35 mouse cellular contexts compared by ENCODE assay signal in the genomic region with DNA sequence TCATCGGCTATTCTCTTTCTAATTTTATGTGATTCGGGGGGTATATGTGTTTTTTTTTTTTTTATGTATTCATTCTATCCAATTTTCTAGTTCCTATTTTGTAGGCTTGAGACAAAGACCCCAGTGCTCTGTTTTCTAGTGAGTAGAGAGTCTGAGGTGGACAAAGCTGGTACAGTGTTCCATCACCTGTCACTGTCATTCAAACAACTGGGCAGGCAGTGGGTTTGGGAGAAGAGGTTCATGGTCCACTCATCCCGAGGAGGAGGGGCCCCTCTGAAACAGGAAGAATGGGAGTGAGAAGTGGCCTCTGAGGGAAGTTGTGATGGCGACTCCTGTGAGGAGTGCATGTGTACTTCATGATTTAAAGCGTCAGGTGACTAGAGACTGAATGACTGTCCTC.
"Had no signal": no experiment of that assay in that cellular context is flagged by ENCODE, and none has a peak within 500 bp of the region (broad histone marks: within the 10 kb centered on the region; RNA-seq: fewer than 3 reads in every experiment).

No protein-coding gene starts in this region.

- DNase-seq: heart, postnatal 10 days; heart, postnatal 14 days; heart, postnatal 36 days; heart, postnatal 4 days; kidney, adult 11 months; kidney, adult 18-20 months; kidney, adult 2 months; kidney, adult 8-10 months; kidney, adult 9 months; kidney, postnatal 10 days; kidney, postnatal 14 days; kidney, postnatal 25 days; kidney, postnatal 36 days; kidney, postnatal 4 days; layer of hippocampus, adult 9-11 months; layer of hippocampus, postnatal 36 days had no signal

- ATAC-seq: hindbrain, embryonic 16.5 days; inflammation-experienced regulatory T-cells, adult 6 months; intestine, embryonic 15.5 days; intestine, embryonic 16.5 days; intestine, postnatal 0 days had no signal

- H3K9ac ChIP-seq: heart, embryonic 12.5 days; heart, embryonic 13.5 days; heart, embryonic 15.5 days; hindbrain, embryonic 12.5 days; hindbrain, embryonic 13.5 days; hindbrain, embryonic 14.5 days; hindbrain, embryonic 15.5 days; intestine, embryonic 15.5 days; kidney, embryonic 15.5 days had no signal

- H3K4me3 ChIP-seq: heart, embryonic 10.5 days; heart, embryonic 12.5 days; heart, embryonic 13.5 days; heart, embryonic 15.5 days; hindbrain, embryonic 10.5 days; hindbrain, embryonic 12.5 days; hindbrain, embryonic 13.5 days; hindbrain, embryonic 15.5 days; intestine, embryonic 15.5 days; kidney, embryonic 15.5 days; layer of hippocampus, adult 2 months; left cerebral cortex, adult 2 months had no signal

- H3K27ac ChIP-seq: heart, embryonic 13.5 days; heart, embryonic 15.5 days; hindbrain, embryonic 10.5 days; hindbrain, embryonic 12.5 days; hindbrain, embryonic 13.5 days; hindbrain, embryonic 14.5 days; hindbrain, embryonic 15.5 days; intestine, embryonic 15.5 days; kidney, embryonic 15.5 days; kidney, postnatal 0 days; layer of hippocampus, adult 2 months; left cerebral cortex, adult 2 months had no signal

- H3K4me2 ChIP-seq: heart, embryonic 11.5 days; heart, embryonic 12.5 days; heart, embryonic 13.5 days; heart, embryonic 15.5 days; hindbrain, embryonic 12.5 days; hindbrain, embryonic 13.5 days; hindbrain, embryonic 14.5 days; hindbrain, embryonic 15.5 days; intestine, embryonic 15.5 days; kidney, embryonic 15.5 days had no signal

- H3K27me3 ChIP-seq: heart, embryonic 12.5 days; heart, embryonic 13.5 days; heart, embryonic 15.5 days; hindbrain, embryonic 12.5 days; hindbrain, embryonic 13.5 days; hindbrain, embryonic 15.5 days; intestine, embryonic 15.5 days; kidney, embryonic 15.5 days had no signal

- H3K36me3 ChIP-seq: heart, embryonic 10.5 days; heart, embryonic 12.5 days; heart, embryonic 13.5 days; heart, embryonic 15.5 days; hindbrain, embryonic 10.5 days; hindbrain, embryonic 12.5 days; hindbrain, embryonic 13.5 days; hindbrain, embryonic 15.5 days; intestine, embryonic 15.5 days; kidney, embryonic 15.5 days had no signal

- H3K9me3 ChIP-seq: heart, embryonic 10.5 days; heart, embryonic 12.5 days; heart, embryonic 13.5 days; heart, embryonic 15.5 days; hindbrain, embryonic 10.5 days; hindbrain, embryonic 12.5 days; hindbrain, embryonic 13.5 days; hindbrain, embryonic 15.5 days; intestine, embryonic 15.5 days; kidney, embryonic 15.5 days had no signal

- H3K4me1 ChIP-seq: hindbrain, embryonic 12.5 days; hindbrain, embryonic 13.5 days; hindbrain, embryonic 15.5 days; intestine, embryonic 15.5 days; kidney, embryonic 15.5 days had no signal
